Comparison of ENCODE assay signal across 19 mouse cellular contexts in genomic region chr8:110689961-110690360, GRCm38 (mm10). TPM values are rescaled to one million over a fixed set of nuclear protein-coding genes. Genes with fewer than 3 reads are reported as not detected.
DNase-seq lines count a peak whose midpoint lies in the region; ATAC-seq and TF ChIP-seq lines count a peak whose summit lies in the region.
"Had no signal": no experiment of that assay in that cellular context is flagged by ENCODE, and none has a peak within 500 bp of the region (broad histone marks: within the 10 kb centered on the region; RNA-seq: fewer than 3 reads in every experiment).

No protein-coding gene starts in this region.

- no peak for TF ChIP-seq CTCF in lung, embryonic 14.5 days (IDR thresholded peaks at IDR 0.05; ENCODE audit: low read depth)
- no peak for TF ChIP-seq CTCF in lung, adult 2 months (IDR thresholded peaks at IDR 0.05; ENCODE audit: insufficient read depth, low read length)
- no peak for TF ChIP-seq CTCF in liver, embryonic 14.5 days (IDR thresholded peaks at IDR 0.05; ENCODE audit: low read depth)

- no peaks in the 10 kb centered on the region for H3K9me3 ChIP-seq in heart, embryonic 15.5 days (replicated peaks)
- no peaks in the 10 kb centered on the region for H3K9me3 ChIP-seq in lung, embryonic 14.5 days (ENCODE audit: low read depth, low read length)
- H3K9me3 ChIP-seq in liver, embryonic 14.5 days (ENCODE audit: control insufficient read depth, low read length) = no peaks in the 10 kb centered on the region
- H3K9me3 ChIP-seq: embryonic facial prominence, embryonic 13.5 days; neural tube, embryonic 15.5 days had no signal

- ATAC-seq in heart, embryonic 15.5 days (replicated peaks; ENCODE audit: insufficient number of reproducible peaks, insufficient read depth, low FRiP score, low read depth) = peak; percentile 64
- peak; percentile 32; the same call in 1 of the 2 replicates for ATAC-seq in lung, embryonic 14.5 days (ENCODE audit: insufficient read depth)
- ATAC-seq in liver, embryonic 14.5 days (ENCODE audit: insufficient read depth) = peak; percentile 61; the same call in 1 of the 2 replicates
- ATAC-seq: forebrain, embryonic 16.5 days had no signal

- H3K4me2 ChIP-seq in heart, embryonic 15.5 days = no peak overlapping the region
- no peak overlapping the region for H3K4me2 ChIP-seq in lung, embryonic 14.5 days
- no peak overlapping the region for H3K4me2 ChIP-seq in liver, embryonic 14.5 days (ENCODE audit: low read depth)
- H3K4me2 ChIP-seq: embryonic facial prominence, embryonic 13.5 days; neural tube, embryonic 15.5 days had no signal

- peaks cover 29% of the 10 kb centered on the region for H3K4me1 ChIP-seq in heart, embryonic 15.5 days (replicated peaks)
- no peaks in the 10 kb centered on the region for H3K4me1 ChIP-seq in lung, embryonic 14.5 days (ENCODE audit: insufficient read depth)
- H3K4me1 ChIP-seq in lung, adult 2 months (ENCODE audit: control insufficient read depth, insufficient read depth, low read length) = peaks cover 16% of the 10 kb centered on the region
- H3K4me1 ChIP-seq in liver, embryonic 14.5 days (replicated peaks; ENCODE audit: control insufficient read depth in 2 of 2, insufficient read depth in 2 of 2, low read length in 1 of 2) = peaks cover 0 to 4% of the 10 kb centered on the region in 2 experiments; a peak in 1 of 4 replicates

- no peak for DNase-seq in heart, adult 18-20 months
- DNase-seq in lung, embryonic 14.5 days = no peak
- DNase-seq in lung, adult 2 months = no peak
- no peak for DNase-seq in liver, embryonic 14.5 days (ENCODE audit: low read depth in 3 of 3, low spot score in 3 of 3)
- DNase-seq in lung, postnatal 36 days = peak; percentile 60
- DNase-seq in adrenal gland, postnatal 25 days = no peak
- DNase-seq: adrenal gland, postnatal 36 days; cerebellum, adult 8-10 months; kidney, adult 9 months; midbrain, embryonic 14.5 days; right cerebral cortex, postnatal 25 days had no signal

- peak overlapping the region; percentile 68 for H3K27ac ChIP-seq in heart, embryonic 15.5 days
- H3K27ac ChIP-seq in lung, embryonic 14.5 days (ENCODE audit: low read depth) = peak overlapping the region; percentile 68; the same call in 1 of the 2 replicates
- H3K27ac ChIP-seq in liver, embryonic 14.5 days = no peak overlapping the region
- H3K27ac ChIP-seq: embryonic facial prominence, embryonic 13.5 days; layer of hippocampus, adult 2 months; neural tube, embryonic 15.5 days; stomach, postnatal 0 days had no signal

- no peak for TF ChIP-seq POLR2A in lung, adult 2 months (IDR thresholded peaks at IDR 0.05; ENCODE audit: borderline replicate concordance, extremely low read depth, low read depth, low read length)

- 59% methylated on average over 9 of the region's 9 CpGs for WGBS in heart, embryonic 15.5 days
- 76% methylated on average over 9 of the region's 9 CpGs for WGBS in lung, embryonic 14.5 days
- WGBS in lung, adult 2 months = 53% methylated on average over 9 of the region's 9 CpGs
- WGBS in liver, embryonic 14.5 days (ENCODE audit: insufficient replicate concordance) = 32% methylated on average over 9 of the region's 9 CpGs

- 0 out of 2 replicates have a peak, but pooled peaks have one; percentile 7 for TF ChIP-seq EP300 in liver, embryonic 14.5 days (IDR thresholded peaks at IDR 0.05; ENCODE audit: low read depth)

- no peaks in the 10 kb centered on the region for H3K36me3 ChIP-seq in heart, embryonic 15.5 days
- 0 out of 2 replicates have a peak, but pooled peaks cover 9% of the 10 kb centered on the region for H3K36me3 ChIP-seq in lung, embryonic 14.5 days (ENCODE audit: insufficient read depth)
- H3K36me3 ChIP-seq in liver, embryonic 14.5 days (replicated peaks; ENCODE audit: control insufficient read depth, insufficient read depth, low read depth) = no peaks in the 10 kb centered on the region

- H3K9ac ChIP-seq in heart, embryonic 15.5 days = no peak overlapping the region
- no peak overlapping the region for H3K9ac ChIP-seq in lung, embryonic 14.5 days
- H3K9ac ChIP-seq in liver, embryonic 14.5 days (replicated peaks) = no peak overlapping the region
- H3K9ac ChIP-seq: neural tube, embryonic 15.5 days had no signal

- no peaks in the 10 kb centered on the region for H3K27me3 ChIP-seq in heart, embryonic 15.5 days
- H3K27me3 ChIP-seq in lung, embryonic 14.5 days (ENCODE audit: insufficient read depth, low read length) = no peaks in the 10 kb centered on the region
- H3K27me3 ChIP-seq in liver, embryonic 14.5 days (ENCODE audit: control insufficient read depth, insufficient read depth, low read length) = no peaks in the 10 kb centered on the region
- H3K27me3 ChIP-seq: embryonic facial prominence, embryonic 13.5 days; neural tube, embryonic 15.5 days had no signal

- no peak overlapping the region for H3K4me3 ChIP-seq in heart, embryonic 15.5 days
- no peak overlapping the region for H3K4me3 ChIP-seq in lung, embryonic 14.5 days (ENCODE audit: low read depth, low read length)
- H3K4me3 ChIP-seq in lung, adult 2 months (replicated peaks; ENCODE audit: extremely low read depth, low read depth, low read length) = no peak overlapping the region
- no peak overlapping the region for H3K4me3 ChIP-seq in liver, embryonic 14.5 days (ENCODE audit: insufficient read depth in 1 of 2, low read depth in 2 of 2, low read length in 2 of 2)
- H3K4me3 ChIP-seq: embryonic facial prominence, embryonic 13.5 days; layer of hippocampus, adult 2 months; myocyte; neural tube, embryonic 15.5 days had no signal

RNA-seq across cellular contexts. Expression of gene Mtss1l, which starts 31.3 kb away (rescaled TPM):
- 10.1 and 15.7 TPM in 2 replicates for polyA plus RNA-seq in heart, embryonic 15.5 days (2015; fragmentation: Nextera tagmentation; extraction: Ambion mirVana)
- total RNA-seq in heart, adult 18-20 months (2021) = 10 to 100 TPM; 32.0 to 37.8 TPM
- 30.9 and 39.9 TPM in 2 replicates for polyA plus RNA-seq in lung, embryonic 14.5 days (2014; fragmentation: Nextera tagmentation; extraction: Ambion mirVana)
- polyA plus RNA-seq in lung, adult 2 months (2012; rRNA removed) = 120 and 125 TPM in 2 replicates
- polyA plus RNA-seq in liver, embryonic 14.5 days (2012; rRNA removed) = 2.6 and 2.7 TPM in 2 replicates
- polyA plus RNA-seq in liver, embryonic 14.5 days (2014; fragmentation: Nextera tagmentation; extraction: Ambion mirVana) = 0.52 and 0.82 TPM in 2 replicates
- 23.9 and 27.7 TPM in 2 replicates for total RNA-seq in adrenal gland, postnatal 25 days (2021)
- total RNA-seq: granulocyte monocyte progenitor cell, adult 5-6 weeks had no signal
